Mouse (Mus musculus): ENCODE measurements around the gene Emc7. TPM values are rescaled to one million over a fixed set of nuclear protein-coding genes. Genes with fewer than 3 reads are reported as not detected.

Emc7 gene
- total RNA-seq, 2 experiments from 2014 or later: 12.8 to 13.4 TPM

DNA sequence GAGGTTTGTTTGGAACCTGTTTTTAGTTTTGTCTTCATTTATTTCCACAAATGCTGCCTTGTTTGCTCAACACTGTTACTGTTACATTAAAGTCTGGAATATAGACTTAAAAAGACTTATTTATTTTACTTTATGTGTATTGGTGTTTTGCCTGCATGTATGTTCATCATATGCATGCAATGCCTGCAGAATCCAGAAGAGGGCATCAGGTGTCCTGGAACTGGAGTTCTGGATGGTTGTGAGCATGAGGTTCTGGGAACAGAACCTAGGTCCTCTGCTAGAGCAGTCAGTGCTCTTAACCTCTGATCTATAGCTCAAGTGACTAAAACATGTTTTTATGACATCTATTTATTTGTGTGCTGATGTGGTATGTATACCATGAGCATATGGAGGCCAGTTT, 63.7 kb downstream of the Emc7 start:
- DNase-seq (ENCODE audit: low spot score): no peak

DNA sequence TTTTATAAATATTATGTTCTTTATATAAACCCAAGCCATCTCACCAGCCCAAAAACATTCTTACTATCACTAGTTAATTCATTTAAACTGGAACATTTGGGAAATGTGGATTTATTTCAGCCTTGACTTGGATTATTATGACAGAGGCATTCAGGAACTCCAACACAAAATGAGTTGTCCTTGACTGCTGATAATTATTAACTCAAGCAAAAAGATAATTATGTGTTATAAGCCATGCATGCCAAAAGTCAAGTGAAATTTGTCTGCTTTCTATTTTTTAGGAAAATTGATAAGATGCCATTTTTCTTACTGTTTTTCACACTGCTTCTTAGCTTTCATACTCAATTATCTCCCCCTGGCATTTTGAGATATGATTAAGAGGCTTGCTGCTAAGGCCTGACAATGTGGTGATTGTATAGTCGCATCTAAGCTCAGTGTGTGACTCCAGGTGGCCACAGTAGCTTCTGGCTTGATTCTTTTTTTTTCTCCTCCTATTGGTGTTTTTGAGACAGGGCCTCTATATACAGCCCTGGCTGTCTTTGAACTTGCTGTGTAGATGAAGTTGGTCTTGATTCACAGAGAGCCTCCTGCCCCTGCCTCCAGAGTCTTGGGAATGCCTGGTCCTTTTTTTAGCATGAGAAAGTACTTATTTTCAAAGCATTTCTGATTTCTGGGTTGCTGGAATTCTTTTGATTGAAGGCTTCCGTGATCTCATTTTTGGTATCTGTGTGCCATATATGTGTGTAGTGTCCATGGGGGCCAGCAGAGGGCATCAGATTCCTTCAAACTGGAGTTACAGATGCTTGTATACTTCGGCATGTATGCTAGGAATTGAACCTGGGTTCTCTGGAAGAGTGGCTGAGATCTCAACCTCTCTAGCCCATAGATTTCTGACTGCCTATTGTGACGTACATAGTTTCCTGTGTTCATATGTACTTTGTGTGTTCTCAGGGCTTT, 66.0 kb downstream of the Emc7 start:
- DNase-seq (ENCODE audit: low spot score): no peak

Other genes starting within 250 kb of the Emc7 start
- gene Lpcat4, start 215.5 kb upstream of the Emc7 start, total RNA-seq (2021): 1 to 10 TPM in 1 of 2 experiments, under 1 TPM in 1; 0.82 to 1.1 TPM
- not detected for gene Nutm1, start 195.7 kb upstream of the Emc7 start, total RNA-seq (2021)
- gene Nop10, start 193.1 kb upstream of the Emc7 start, total RNA-seq (2021): 10 to 100 TPM; 52.3 to 59.1 TPM
- 10 to 100 TPM; 26.2 to 26.4 TPM for gene Slc12a6, start 189.2 kb upstream of the Emc7 start, total RNA-seq (2021)
- gene Gm21985, start 188.7 kb upstream of the Emc7 start, total RNA-seq (2021): under 1 TPM; 0.24 to 0.80 TPM
- 10 to 100 TPM; 72.7 to 77.9 TPM for gene Emc4, start 87.0 kb upstream of the Emc7 start, total RNA-seq (2021)
- gene Katnbl1, start 75.8 kb upstream of the Emc7 start, total RNA-seq (2021): 1 to 10 TPM; 2.7 to 3.2 TPM
- gene Chrm5, start 25.8 kb downstream of the Emc7 start, total RNA-seq (2021): not detected
- 10 to 100 TPM; 11.1 to 15.5 TPM for gene Aven, start 38.0 kb downstream of the Emc7 start, total RNA-seq (2021)